Mouse (Mus musculus): ENCODE data around the gene Auts2. TPM values are rescaled to one million over a fixed set of nuclear protein-coding genes. Genes with fewer than 3 reads are reported as not detected.

Auts2 gene
- total and polyA plus RNA-seq, 2 experiments from 2014 or later: 6.8 to 12.1 TPM

GRCm38 (mm10) chr5:131575733-131576265 lies 967.3 kb downstream of the Auts2 start:
- ATAC-seq (ENCODE audit: insufficient read depth, low read depth) (no peak), DNase-seq (ENCODE audit: low spot score) (peak; percentile 15)
- Histone ChIP-seq H3K4me2 (ENCODE audit: low read depth, low read length) (no peak overlapping the region), H3K36me3 (replicated peaks; ENCODE audit: control insufficient read depth, insufficient read depth, low read length) (no peaks in the 10 kb centered on the region), H3K9ac (replicated peaks; ENCODE audit: low read depth, low read length) (no peak overlapping the region), H3K4me3 (ENCODE audit: low read depth, low read length) (no peak overlapping the region), H3K4me1 (ENCODE audit: control insufficient read depth, insufficient read depth) (no peaks in the 10 kb centered on the region), H3K27ac (ENCODE audit: low read depth) (no peak overlapping the region), H3K27me3 (ENCODE audit: control insufficient read depth, insufficient read depth, low read length) (no peaks in the 10 kb centered on the region), H3K9me3 (replicated peaks; ENCODE audit: control insufficient read depth, low read length) (no peaks in the 10 kb centered on the region)
- 73% methylated on average over 11 of the region's 11 CpGs for WGBS
- TF ChIP-seq CTCF (IDR thresholded peaks at IDR 0.05; ENCODE audit: low read depth) (peak; percentile 38), EP300 (IDR thresholded peaks at IDR 0.05; ENCODE audit: low read depth) (no peak)

DNA sequence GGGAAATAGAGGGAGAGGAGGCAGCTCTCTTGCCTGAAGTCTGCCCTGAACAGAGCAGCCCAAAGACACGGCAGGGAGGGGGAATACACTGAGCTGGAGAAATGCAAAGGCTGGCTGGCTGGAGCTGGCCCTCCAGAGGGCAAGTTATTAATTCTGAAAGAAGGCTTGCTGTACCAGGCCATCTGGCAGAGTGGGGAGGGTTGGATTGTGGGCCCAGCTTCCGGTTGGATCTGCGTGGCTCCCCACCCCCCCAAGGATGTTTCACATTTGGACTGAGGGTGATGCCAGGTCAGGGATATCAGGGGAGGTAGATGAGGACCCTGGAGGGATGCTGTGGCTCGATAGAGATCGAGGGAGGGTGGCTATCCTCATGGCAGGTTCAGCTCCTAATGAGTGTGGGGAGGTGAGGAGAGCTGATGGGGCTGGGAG lies 968.0 kb downstream of the Auts2 start:
- Histone ChIP-seq H3K4me3 (ENCODE audit: low read depth, low read length) (no peak overlapping the region), H3K36me3 (replicated peaks; ENCODE audit: control insufficient read depth, insufficient read depth, low read length) (no peaks in the 10 kb centered on the region), H3K4me2 (ENCODE audit: low read depth, low read length) (no peak overlapping the region), H3K4me1 (ENCODE audit: control insufficient read depth, insufficient read depth) (no peaks in the 10 kb centered on the region), H3K27me3 (ENCODE audit: control insufficient read depth, insufficient read depth, low read length) (no peaks in the 10 kb centered on the region), H3K9me3 (replicated peaks; ENCODE audit: control insufficient read depth, low read length) (no peaks in the 10 kb centered on the region), H3K27ac (ENCODE audit: low read depth) (no peak overlapping the region), H3K9ac (replicated peaks; ENCODE audit: low read depth, low read length) (no peak overlapping the region)
- WGBS: 73% methylated on average over 5 of the region's 5 CpGs
- no peak for DNase-seq (ENCODE audit: low spot score)
- TF ChIP-seq EP300 (IDR thresholded peaks at IDR 0.05; ENCODE audit: low read depth): no peak
- TF ChIP-seq CTCF (IDR thresholded peaks at IDR 0.05; ENCODE audit: low read depth): no peak
- no peak for ATAC-seq (ENCODE audit: insufficient read depth, low read depth)

GRCm38 (mm10) chr5:131574469-131575085 lies 968.6 kb downstream of the Auts2 start:
- 89% methylated on average over 16 of the region's 16 CpGs for WGBS
- H3K4me2 ChIP-seq (ENCODE audit: low read depth, low read length): no peak overlapping the region
- no peak for ATAC-seq (ENCODE audit: insufficient read depth, low read depth)
- no peaks in the 10 kb centered on the region for H3K36me3 ChIP-seq (replicated peaks; ENCODE audit: control insufficient read depth, insufficient read depth, low read length)
- no peaks in the 10 kb centered on the region for H3K27me3 ChIP-seq (ENCODE audit: control insufficient read depth, insufficient read depth, low read length)
- TF ChIP-seq CTCF (IDR thresholded peaks at IDR 0.05; ENCODE audit: low read depth) (no peak), EP300 (IDR thresholded peaks at IDR 0.05; ENCODE audit: low read depth) (no peak)
- no peak overlapping the region for H3K9ac ChIP-seq (replicated peaks; ENCODE audit: low read depth, low read length)
- no peaks in the 10 kb centered on the region for H3K9me3 ChIP-seq (replicated peaks; ENCODE audit: control insufficient read depth, low read length)
- no peak overlapping the region for H3K4me3 ChIP-seq (ENCODE audit: low read depth, low read length)
- DNase-seq (ENCODE audit: low spot score): no peak
- no peaks in the 10 kb centered on the region for H3K4me1 ChIP-seq (ENCODE audit: control insufficient read depth, insufficient read depth)
- H3K27ac ChIP-seq (ENCODE audit: low read depth): no peak overlapping the region

- ATAC-seq (ENCODE audit: insufficient read depth, low read depth): no peak
- TF ChIP-seq CTCF (IDR thresholded peaks at IDR 0.05; ENCODE audit: low read depth) (no peak), EP300 (IDR thresholded peaks at IDR 0.05; ENCODE audit: low read depth) (no peak)
- no peaks in the 10 kb centered on the region for H3K36me3 ChIP-seq (replicated peaks; ENCODE audit: control insufficient read depth, insufficient read depth, low read length)
- H3K27ac ChIP-seq (ENCODE audit: low read depth): no peak overlapping the region
- no peak for DNase-seq (ENCODE audit: low spot score)
- no peaks in the 10 kb centered on the region for H3K27me3 ChIP-seq (ENCODE audit: control insufficient read depth, insufficient read depth, low read length)
- H3K4me3 ChIP-seq (ENCODE audit: low read depth, low read length): no peak overlapping the region
- H3K4me1 ChIP-seq (ENCODE audit: control insufficient read depth, insufficient read depth): no peaks in the 10 kb centered on the region
- WGBS: 86% methylated on average over 18 of the region's 18 CpGs
- H3K4me2 ChIP-seq (ENCODE audit: low read depth, low read length): no peak overlapping the region
- no peak overlapping the region for H3K9ac ChIP-seq (replicated peaks; ENCODE audit: low read depth, low read length)
- no peaks in the 10 kb centered on the region for H3K9me3 ChIP-seq (replicated peaks; ENCODE audit: control insufficient read depth, low read length)
Observed at GRCm38 (mm10) chr5:131573296-131574177, 969.6 kb downstream of the Auts2 start.

DNA sequence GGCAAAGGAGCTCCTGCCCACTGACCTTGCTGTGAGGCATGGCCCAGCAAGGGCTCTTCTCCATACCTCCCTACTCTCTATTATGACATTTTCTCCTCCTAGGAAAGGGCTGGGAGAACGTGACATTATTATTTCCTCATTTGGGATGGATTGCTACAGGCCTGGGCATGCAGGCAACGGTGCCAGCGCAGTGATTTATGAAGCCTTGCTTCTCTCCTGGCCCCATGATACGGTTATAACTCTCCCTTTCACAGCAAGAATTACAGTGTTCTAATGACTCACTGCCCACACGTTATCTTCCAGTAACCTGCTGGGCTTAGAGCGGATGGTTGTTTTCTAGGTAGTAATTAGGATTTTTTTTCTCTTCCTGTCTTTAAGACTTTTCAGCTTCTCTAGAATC lies 977.1 kb downstream of the Auts2 start:
- ATAC-seq (ENCODE audit: insufficient read depth, low read depth): no peak

More for the DNA sequence above, 977.1 kb downstream of the Auts2 start:
- no peaks in the 10 kb centered on the region for H3K9me3 ChIP-seq (replicated peaks; ENCODE audit: control insufficient read depth, low read length)
- TF ChIP-seq CTCF (IDR thresholded peaks at IDR 0.05; ENCODE audit: low read depth) (no peak), EP300 (IDR thresholded peaks at IDR 0.05; ENCODE audit: low read depth) (no peak)
- no peak overlapping the region for H3K4me2 ChIP-seq (ENCODE audit: low read depth, low read length)
- 88% methylated on average over 6 of the region's 6 CpGs for WGBS
- H3K27ac ChIP-seq (ENCODE audit: low read depth): no peak overlapping the region
- no peak overlapping the region for H3K4me3 ChIP-seq (ENCODE audit: low read depth, low read length)
- H3K36me3 ChIP-seq (replicated peaks; ENCODE audit: control insufficient read depth, insufficient read depth, low read length): no peaks in the 10 kb centered on the region
- no peak overlapping the region for H3K9ac ChIP-seq (replicated peaks; ENCODE audit: low read depth, low read length)
- H3K27me3 ChIP-seq (ENCODE audit: control insufficient read depth, insufficient read depth, low read length): no peaks in the 10 kb centered on the region
- no peak for DNase-seq (ENCODE audit: low spot score)
- no peaks in the 10 kb centered on the region for H3K4me1 ChIP-seq (ENCODE audit: control insufficient read depth, insufficient read depth)
